Mouse (Mus musculus) spleen, postnatal 14 days (tissue): ENCODE results near the gene Gm3625.

Source experiments
- DNase-seq, 2 experiments: peaks; one replicate each; pipeline ENCODE4 v3.0.0; 2021 to 2022; ENCODE audit warnings: low spot score in 2 of 2

Gm3625 gene

DNA sequence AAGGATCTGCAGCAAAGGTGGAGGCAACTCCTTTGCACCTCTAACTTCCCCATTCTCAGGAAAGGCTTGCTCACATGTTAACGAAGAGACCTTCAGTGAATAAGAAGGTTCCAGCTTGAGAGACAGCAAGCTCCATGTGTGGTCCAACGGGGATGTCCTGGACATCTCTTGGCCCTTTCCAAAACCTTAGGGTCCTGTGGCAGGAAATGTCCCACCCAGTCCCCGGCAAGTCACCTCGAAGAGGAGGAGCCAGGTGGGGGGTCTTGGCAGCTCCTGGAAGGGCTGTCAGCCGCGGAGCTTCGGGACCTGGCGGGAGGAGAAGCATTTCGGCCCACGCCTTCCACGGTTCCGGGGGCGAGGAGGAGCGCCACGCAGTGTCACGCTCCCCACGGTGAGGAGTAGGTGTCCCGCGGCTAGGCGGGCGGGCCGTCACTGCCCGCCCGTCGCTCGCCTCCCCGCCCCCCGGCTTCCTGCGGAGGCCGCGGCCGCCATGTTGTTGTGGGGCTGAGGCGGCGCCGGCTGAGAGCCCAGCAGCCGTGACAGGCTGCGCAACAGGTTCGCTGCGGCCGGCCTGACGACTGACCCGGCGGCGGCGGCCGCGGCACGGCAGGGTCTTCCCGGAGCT, at the start of gene Gm3625, which contains the start of gene Itsn2:
TSS of gene Gm3625 (minus strand) at position 387 of the 625 bp plus-strand sequence.
TSS of gene Itsn2 (plus strand) at position 98 of the 625 bp plus-strand sequence.
- peak; percentile 60 to 74 for DNase-seq

DNA sequence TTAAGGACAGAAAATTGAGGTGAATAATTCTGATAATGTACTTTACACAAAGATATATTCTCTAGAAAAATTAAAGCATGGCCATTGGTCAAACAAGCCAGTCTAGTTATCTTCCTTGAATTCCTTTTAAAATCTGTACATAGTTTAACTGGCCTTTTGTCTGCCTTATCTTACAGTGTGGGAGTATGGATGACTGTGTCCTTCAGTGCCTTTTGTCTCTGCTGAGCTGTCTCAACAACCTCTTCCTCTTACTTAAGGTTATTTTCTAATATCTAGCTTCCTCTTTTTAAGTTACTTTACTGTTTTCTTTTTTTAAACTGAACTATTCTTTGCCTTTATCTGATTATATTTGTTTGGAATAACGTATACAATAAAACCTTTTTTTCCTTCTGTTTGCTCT, 48.0 kb upstream of the Gm3625 start:
- DNase-seq: no peak

DNA sequence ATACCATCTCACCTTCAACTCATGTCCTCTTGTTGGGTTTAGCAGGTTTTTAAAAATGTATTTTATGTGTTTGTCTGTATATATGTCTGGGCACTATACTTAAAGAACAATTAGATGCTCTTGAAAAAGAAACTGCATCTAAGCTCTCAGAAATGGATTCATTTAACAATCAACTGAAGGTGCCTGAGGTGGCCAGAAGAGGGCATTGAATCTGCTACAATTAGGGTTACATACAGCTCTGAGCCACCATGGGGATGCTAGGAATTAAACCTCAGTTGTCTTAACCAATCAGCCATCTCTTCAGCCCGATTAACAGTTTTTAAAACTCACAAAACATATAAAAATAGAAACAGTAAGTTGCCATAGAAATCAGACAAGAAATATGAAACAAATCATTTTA, 45.7 kb upstream of the Gm3625 start:
- no peak for DNase-seq

DNA sequence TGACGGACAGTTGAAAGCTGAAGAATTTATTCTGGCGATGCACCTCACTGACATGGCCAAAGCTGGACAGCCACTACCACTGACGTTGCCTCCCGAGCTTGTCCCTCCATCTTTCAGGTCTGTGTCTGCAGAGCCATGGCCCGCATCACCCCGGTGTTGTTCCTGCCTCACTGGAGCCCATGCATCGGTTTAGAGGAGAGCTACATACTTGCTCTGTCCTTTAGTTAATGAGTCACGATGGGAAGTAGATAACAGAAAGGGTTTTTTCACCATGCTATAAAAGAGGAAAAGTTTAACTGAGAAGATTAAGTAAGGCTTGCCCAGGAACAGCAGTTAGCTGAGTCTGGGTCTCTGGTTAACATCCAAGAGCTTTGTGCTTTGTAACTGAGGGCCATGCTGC, 40.2 kb upstream of the Gm3625 start:
- no peak for DNase-seq

DNA sequence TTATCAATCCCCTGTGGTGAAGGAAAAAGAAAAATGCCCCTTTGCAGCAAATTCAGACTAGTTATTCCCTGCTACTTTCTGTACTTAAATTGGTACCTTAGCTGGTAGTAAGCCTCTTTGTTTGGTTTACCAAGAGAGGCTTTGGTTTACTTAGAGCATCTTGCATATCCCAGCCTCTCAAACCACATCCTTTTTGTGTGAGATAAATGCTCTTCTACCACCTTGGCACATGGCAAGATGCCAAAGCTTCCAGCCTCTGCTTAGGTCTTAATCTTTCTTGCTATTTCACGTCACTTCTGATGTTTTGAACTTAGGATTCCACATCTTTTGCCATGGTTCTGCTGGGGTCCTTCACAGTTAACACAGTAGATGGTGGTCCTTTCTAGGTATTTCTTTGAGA, 31.5 kb upstream of the Gm3625 start:
- DNase-seq: no peak

DNA sequence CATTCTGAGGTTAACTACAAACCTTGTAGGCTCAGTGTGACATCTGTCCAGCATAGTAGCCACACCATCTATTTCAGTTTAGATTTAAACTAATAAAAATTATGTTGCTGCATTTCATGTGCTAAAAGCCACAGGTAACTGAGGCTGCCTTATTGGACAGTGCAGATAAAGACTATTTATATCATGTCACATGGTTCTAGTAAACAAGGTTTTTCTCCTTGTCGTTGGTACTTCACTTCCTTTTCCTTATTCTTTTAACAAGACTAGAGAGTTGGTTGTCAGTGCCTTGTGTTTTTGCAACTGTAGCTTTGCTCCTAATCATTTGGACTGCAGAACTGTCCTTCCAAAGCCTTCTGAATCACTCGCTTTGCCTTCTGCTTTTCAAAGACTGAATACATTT, 22.0 kb upstream of the Gm3625 start:
- no peak for DNase-seq

DNA sequence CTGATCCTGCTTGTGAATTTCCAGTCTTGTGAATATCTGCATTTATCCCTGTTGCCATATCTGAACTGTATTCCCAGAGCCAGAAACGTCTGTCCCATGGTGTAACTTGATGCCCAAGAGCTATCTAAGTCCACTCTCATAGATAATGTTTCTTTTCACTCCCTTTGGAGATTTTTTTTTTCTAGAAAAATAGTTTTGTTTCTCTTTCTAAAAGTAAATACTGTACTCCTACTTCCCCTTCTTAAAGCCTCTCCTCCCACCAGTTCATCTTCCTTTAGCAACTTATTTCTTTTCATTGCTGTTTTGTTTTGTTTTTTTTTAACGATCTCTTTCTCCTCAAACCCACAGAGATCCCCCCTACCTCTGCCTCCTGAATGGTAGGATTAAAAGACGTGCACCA, 13.9 kb upstream of the Gm3625 start:
- no peak for DNase-seq

DNA sequence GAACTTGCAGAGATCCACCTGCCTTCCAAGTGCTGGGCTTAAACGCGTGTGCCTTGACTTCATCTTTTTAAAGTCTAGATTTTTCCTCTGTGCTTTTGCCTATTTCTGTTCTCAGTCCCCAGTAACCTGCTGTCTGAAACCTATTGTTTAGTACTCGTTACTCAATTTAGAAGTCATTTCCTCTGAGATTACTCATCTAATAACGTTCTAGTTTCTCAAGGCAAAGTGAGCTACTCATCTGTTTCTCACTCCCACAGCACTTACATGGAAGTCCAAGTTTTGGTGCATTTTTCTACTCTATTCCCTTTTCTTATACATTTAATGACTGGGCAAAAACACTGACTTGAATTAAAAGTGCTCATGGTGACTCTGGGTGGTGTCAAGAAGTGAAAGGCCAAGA, 7.0 kb upstream of the Gm3625 start:
- DNase-seq: no peak

DNA sequence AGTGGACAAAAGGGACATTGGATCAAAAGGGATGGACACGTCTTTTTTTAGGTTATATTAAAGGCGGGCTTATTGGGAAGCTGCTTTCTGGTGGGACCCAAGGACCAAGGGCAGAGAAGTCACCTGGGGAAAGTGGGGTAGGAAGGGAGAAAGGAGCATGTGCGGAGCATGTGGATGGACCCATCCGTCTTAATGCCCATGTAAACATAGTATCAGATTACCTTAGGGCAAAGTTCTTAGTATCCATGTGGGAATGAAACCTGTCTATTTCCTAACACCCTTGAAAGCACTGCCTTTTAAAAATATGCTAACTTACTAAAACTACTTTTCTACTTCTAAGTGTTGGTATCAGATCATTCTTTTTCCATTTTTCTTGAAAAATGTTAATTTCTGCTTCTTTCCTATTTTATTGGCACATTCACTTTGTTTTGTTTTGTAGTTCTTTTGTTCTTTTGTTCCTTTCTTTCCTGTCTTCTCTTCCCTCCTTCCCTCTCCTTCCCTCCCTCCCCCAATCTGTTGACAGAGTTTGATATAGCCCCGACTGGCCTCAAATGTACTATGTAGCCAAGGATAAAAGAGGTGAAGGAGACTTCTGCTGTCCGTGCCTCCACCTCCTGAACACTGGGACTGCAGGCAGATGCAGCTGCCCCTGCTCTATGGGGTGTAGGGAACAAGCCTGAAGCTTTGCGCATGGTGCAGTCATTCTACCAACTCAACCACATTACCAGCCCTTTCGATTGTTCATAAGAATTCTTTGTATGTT, 6.1 kb upstream of the Gm3625 start:
- no peak for DNase-seq

DNA sequence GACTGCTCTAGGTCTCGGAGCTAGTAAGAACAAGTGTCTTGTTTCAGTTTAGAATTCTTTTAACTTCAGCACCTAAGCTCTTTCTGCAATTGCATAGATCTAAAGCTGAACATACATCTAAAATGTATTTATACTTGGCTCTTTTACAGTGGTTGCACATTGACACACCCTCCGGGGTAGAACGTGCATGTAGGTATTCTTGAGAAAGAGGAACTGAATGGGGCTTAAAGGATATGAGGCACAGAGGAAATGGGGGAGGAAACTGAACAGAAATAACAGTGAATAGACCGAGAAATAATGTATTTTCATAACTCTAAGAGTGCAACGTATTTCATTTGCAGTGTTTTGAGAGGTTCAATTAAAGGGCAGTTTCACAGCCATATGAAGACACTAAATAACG, 2.3 kb upstream of the Gm3625 start:
- DNase-seq: no peak

DNA sequence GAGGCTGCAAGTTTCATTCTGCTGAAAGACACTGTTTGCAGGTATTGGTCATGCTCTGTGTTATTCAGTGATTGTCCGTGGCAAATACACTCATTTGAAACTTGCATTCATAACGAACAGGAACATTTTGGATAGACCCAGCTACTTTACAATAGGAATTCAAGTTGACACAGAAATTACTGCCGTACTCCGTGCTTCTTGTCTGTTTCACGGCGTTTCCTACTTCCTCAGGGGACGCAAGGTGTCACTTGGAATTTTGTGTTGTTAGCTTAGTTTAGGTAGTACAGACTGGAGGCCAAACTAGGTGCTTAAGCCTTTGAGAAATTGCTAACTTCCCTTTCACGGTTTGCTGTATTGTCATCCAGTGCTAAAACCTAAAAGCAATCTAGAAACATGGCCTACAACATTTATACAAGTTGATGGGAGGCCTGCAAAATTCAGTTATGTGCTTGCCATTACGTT, 1.2 kb upstream of the Gm3625 start:
- DNase-seq: no peak

DNA sequence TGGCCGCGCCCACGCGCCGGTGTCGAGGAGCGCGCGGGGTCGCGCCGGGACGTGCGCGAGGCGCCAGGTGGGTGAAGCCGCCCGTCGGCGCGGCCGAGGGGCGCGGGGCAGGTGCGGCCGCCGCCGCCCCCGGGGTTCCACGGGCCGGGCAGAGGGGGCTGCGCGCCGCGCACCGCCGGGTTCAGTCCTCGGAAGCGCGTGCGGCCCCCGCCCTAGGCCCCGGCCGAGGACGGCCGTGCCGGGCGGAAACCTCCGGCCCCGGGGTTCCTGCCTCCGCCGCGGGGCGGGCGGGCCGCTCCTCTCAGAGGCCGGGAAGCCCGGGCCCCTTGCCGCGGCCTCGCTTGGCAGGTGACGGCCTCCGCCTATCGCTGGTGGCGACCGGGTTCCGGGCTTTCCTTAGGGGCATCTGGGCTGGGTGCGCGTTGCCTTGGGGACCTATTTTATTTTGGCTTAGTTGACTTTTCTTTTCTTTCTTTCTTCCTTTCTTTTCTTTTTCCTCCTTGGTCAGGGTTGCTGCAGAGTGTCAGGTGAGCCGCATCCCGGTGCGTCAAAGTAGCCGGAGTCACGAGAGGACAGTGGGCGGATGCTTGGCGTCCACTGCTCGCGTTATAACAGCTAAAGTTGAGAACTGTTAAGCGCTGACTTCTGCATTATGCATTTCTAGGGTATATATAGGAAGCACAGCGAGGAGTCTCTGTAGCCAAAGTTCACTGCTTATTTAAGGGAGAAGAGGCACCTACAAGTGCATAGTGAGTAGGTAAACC, 621 bp upstream of the Gm3625 start:
- DNase-seq: peak; percentile 40 to 61

DNA sequence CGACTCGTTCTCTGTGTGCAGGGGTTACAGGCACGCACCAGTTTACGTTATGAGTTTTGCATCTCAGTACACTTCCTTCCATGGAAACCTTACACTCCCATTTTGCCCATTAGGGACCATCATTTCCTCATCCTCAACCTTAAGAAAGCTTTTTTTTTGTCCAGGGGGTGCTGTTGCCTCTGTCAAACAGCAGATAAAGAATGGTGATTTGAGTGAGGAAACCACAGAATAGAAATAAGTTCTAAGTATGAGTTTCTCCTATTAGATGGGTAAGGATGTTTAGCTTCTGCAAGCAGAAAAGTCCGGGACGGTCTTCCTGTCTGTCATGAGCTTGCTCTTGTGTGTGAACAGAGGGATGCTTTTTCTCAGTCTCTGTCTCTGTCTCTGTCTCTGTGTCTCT, 702 bp downstream of the Gm3625 start:
- no peak for DNase-seq

DNA sequence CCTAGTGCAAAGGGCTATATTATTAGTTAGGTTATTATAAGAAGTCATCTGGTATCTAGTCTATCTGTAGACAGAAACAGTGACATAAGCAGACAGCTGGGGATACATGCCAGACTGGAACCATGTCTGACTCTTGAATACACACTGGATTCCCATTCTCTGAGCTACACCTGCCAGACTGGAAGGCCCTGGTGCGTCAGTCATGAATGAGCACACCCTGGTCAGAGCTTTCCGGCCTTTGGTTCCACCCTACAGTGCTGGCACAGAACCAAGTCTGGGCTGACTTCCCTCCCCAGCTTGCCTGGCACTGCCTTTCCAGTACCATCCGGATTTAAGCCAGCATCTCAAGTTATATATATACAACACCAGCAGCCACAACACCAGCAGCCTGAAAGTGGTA, 4.1 kb downstream of the Gm3625 start:
- no peak for DNase-seq

DNA sequence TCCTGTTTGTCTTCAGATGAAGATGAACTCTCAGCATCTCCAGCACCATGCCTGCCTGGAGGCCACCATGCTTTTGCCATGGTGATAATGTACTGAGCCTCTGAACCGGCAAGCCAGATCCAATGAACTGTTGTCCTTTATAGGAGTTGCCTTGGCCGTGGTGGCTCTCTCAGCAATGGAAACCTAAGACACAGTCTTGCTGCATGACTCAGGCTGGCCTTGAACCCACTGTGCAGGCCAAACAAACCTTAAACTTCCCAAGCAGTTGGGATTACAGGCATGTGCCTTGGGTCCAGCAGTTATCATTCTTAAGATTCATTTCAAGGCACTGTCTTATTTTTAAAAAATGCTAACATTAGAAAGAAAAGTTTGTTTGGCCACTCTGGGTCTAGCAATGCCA, 4.9 kb downstream of the Gm3625 start:
- DNase-seq: no peak

DNA sequence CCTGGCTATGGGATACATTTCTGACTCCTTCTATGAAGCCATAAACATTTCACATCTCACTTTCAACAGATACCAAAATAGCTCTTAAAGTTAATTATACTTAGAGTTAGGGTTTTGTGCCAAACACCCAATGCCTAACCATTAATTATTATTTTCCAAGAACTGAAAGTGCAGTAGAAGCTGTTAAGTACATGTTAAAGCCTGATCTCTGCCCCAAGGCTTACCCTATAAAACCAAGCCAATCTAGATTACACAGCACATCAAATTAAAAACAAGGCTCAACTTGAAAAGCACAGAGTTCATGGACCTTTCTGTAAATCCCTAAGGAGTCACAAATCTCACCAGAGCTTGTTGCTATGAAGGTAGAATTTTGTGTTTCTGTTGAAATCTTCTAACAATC, 10.4 kb downstream of the Gm3625 start:
- DNase-seq: no peak

DNA sequence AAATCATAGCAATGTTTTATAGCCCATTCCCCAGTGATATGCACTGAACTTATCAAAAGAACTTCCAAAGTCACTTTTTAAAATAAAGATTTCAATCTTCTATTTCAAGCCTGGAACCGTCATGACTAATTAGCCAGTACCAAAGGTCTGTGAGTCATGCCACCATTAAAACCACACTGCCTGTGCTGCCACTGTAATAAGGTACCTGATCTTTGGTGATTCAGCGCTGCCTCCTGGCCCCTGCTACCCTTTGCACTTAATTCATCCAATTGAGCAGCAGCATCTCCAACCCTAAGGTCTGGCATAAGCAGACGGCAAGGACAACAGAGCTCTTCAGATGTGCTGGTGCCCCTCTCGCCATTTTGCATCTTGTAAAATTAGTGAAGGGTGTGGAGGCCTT, 18.7 kb downstream of the Gm3625 start:
- DNase-seq: no peak

DNA sequence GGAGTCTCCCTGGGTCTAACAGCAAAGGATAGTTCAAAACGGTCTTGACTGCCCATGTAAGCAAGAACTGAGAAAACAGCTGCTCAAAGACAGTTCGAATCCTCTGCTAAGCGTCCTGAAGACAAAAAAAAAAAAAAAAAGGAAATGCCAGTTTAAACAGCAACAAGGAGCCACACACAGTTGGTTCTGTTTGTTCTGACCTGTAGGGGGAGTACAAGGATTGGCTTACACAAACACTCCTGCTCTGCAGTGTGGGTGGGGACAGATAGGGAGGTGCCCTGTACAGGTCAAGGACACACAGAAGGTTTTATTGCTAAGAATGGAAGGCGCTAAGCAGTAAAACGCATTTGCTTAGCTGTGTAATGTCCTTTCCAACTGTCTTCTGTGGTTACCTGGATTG, 20.9 kb downstream of the Gm3625 start:
- no peak for DNase-seq

DNA sequence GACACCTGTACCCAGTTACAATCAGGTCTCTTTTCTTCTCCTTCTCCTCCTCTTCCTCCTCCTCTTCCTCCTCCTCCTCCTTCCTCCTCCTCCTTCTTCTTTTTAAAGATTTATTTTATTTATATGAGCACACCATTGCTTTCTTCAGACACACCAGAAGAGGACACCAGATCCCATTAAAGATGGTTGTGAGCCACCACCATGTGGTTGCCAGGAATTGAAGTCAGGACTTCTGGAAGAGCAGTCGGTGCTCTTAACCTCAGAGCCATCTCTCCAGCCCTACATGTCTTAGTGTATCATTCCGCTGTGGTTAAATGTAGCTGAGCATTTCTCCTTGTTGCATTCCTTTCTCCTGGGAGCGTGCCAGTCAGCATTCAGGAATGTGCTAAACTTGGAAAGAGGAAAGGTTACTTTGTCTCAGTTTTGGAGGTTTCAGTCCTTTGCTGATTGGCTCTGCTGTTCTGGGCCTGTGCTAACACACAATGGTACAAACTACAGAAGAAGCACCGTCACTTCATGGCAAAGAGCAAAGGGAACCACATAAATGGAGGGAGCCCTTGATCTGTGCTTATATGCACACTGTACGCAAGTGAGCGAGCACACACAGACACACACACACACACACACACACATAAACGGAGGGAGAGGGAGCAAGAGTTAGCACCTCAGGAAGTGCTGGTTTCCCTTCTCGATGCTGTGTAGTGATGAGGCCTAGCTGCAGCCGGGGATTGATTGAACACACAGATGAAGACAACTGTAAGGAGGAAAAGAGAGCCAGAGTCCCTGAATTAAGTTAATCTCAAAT, 34.0 kb downstream of the Gm3625 start:
- DNase-seq: no peak

DNA sequence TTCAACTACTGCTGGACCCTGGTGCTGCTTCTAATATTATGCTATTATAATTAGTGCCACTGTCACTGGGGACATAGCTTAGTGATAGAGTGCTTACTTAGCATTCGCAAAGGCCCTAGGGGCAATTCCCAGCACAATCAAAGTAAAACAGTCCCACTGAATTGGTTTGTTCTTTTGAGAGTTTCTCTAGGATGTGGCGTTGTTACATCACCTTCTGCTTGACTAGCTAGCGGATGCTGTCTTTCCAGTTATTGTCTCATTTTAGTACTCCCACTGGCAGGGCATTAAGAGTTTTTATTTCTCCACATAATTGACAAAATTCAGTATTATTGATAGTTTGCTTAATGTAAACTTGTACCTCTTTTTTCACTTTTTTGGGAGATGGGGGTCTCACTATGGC, 34.7 kb downstream of the Gm3625 start:
- no peak for DNase-seq

DNA sequence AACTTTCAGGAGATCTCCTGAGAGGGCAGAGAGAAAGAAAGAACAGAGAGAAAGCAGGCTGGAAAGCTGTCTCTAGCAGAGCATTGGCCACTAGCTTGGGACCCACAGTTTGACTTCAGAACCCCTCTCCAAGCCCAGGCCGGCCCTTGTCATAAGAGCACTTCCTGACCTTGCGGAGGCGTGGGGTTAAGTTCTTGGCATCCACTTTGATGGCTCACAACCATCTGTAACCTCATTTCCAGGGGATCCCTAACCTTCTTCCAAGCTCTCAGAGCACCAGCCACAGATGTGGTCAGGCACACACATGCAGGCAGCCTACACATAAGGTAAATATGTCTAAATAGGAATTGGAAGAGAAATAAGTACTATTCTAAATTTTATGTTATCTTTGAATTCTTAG, 35.3 kb downstream of the Gm3625 start:
- no peak for DNase-seq

DNA sequence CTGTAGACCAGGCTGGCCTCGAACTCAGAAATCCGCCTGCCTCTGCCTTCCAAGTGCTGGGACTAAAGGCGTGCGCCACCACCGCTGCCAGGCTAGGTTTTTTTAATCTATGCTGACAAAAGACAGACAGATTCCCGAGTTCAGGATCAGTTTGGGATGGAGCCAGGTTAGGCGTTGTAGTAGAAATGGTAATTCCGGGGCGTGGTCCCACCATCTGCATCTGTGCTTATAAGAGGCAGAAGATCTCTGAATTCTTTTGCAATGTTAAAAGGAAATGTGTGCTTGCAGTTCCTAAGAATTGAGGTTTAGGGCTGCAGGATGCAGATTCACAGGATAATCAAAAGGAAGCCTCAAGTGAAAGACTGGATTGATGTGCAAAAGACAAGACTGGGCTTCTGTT, 35.8 kb downstream of the Gm3625 start:
- DNase-seq: no peak
